Mouse (Mus musculus): ENCODE measurements around the gene Otx1.

Gene Otx1

GRCm38 (mm10) chr11:21999396-22000315 is 3.0 kb downstream of the Otx1 start:
- no peak for DNase-seq (ENCODE audit: low spot score)

- DNase-seq (ENCODE audit: low spot score) = no peak
These were observed 4.3 kb downstream of the Otx1 start for GRCm38 (mm10) chr11:21998141-21999047.

- DNase-seq (ENCODE audit: low spot score) = no peak
These were observed 5.0 kb downstream of the Otx1 start for GRCm38 (mm10) chr11:21997561-21998140.

- DNase-seq (ENCODE audit: low spot score) = no peak
These were observed 5.8 kb downstream of the Otx1 start for GRCm38 (mm10) chr11:21996661-21997560.

GRCm38 (mm10) chr11:21996325-21996647 is 6.4 kb downstream of the Otx1 start:
- no peak for DNase-seq (ENCODE audit: low spot score)

- no peak for DNase-seq (ENCODE audit: low spot score)
These were observed 7.0 kb downstream of the Otx1 start for GRCm38 (mm10) chr11:21995534-21996324.

- no peak for DNase-seq (ENCODE audit: low spot score)
These were observed 8.0 kb downstream of the Otx1 start for GRCm38 (mm10) chr11:21994377-21995370.

- no peak for DNase-seq (ENCODE audit: low spot score)
These were observed 8.9 kb downstream of the Otx1 start for GRCm38 (mm10) chr11:21993597-21994376.

- DNase-seq (ENCODE audit: low spot score) = no peak
These were observed 9.7 kb downstream of the Otx1 start for GRCm38 (mm10) chr11:21992761-21993596.

- DNase-seq (ENCODE audit: low spot score) = no peak
These were observed 14.2 kb downstream of the Otx1 start for GRCm38 (mm10) chr11:21988398-21988946.

- no peak for DNase-seq (ENCODE audit: low spot score)
These were observed 17.6 kb downstream of the Otx1 start for GRCm38 (mm10) chr11:21985118-21985517.

GRCm38 (mm10) chr11:21974005-21974531 is 28.6 kb downstream of the Otx1 start:
- no peak for DNase-seq (ENCODE audit: low spot score)

GRCm38 (mm10) chr11:21973597-21973996 is 29.1 kb downstream of the Otx1 start:
- DNase-seq (ENCODE audit: low spot score) = no peak

GRCm38 (mm10) chr11:21968922-21969321 is 33.8 kb downstream of the Otx1 start:
- no peak for DNase-seq (ENCODE audit: low spot score)

- no peak for DNase-seq (ENCODE audit: low spot score)
These were observed 47.5 kb downstream of the Otx1 start for GRCm38 (mm10) chr11:21955167-21955566.

GRCm38 (mm10) chr11:21951657-21952237 is 51.0 kb downstream of the Otx1 start:
- DNase-seq (ENCODE audit: low spot score) = no peak

GRCm38 (mm10) chr11:21950094-21950493 is 52.6 kb downstream of the Otx1 start:
- no peak for DNase-seq (ENCODE audit: low spot score)
